ENCODE assay signal across 13 mouse cellular contexts in the genomic region with DNA sequence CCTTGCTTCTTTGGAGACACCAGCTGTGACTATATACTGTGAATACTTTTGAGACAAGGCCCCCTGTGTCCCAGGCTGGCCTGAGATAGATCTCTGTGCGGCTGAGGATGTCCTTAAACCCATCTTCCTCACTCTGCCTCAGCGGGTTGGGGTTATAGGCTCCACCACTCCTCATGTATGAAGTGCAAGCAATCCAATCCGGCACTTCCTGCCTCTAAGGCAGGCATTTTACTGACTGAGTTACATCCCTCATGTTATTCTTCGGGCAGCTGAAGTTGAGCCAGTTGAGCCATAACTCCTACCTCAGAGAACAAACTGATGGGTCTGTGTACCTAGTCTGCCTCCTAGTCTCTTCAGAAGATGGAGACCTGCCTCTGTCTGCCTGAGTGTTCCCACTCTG. TPM values are rescaled to one million over a fixed set of nuclear protein-coding genes. Genes with fewer than 3 reads are reported as not detected.
DNase-seq lines count a peak whose midpoint lies in the region; ATAC-seq and TF ChIP-seq lines count a peak whose summit lies in the region.
"Had no signal": no experiment of that assay in that cellular context is flagged by ENCODE, and none has a peak within 500 bp of the region (broad histone marks: within the 10 kb centered on the region; RNA-seq: fewer than 3 reads in every experiment).

No protein-coding gene starts in this region.

- H3K9me3 ChIP-seq in lung, embryonic 16.5 days (ENCODE audit: control insufficient read depth, low read length): no peaks in the 10 kb centered on the region
- H3K9me3 ChIP-seq in forebrain, embryonic 16.5 days (ENCODE audit: control insufficient read depth, low read length): no peaks in the 10 kb centered on the region
- H3K9me3 ChIP-seq in limb, embryonic 10.5 days (replicated peaks): no peaks in the 10 kb centered on the region
- H3K9me3 ChIP-seq in stomach, postnatal 0 days (ENCODE audit: control insufficient read depth, low read length): no peaks in the 10 kb centered on the region
- H3K9me3 ChIP-seq: heart, embryonic 15.5 days had no signal

- peak overlapping the region; percentile 74 for H3K27ac ChIP-seq in lung, embryonic 16.5 days (ENCODE audit: low read length)
- no peak overlapping the region for H3K27ac ChIP-seq in forebrain, embryonic 16.5 days (ENCODE audit: low read length)
- no peak overlapping the region for H3K27ac ChIP-seq in limb, embryonic 10.5 days
- H3K27ac ChIP-seq in stomach, postnatal 0 days (replicated peaks): 0 out of 2 replicates have a peak overlapping the region, but pooled peaks have one; percentile 24
- H3K27ac ChIP-seq: heart, embryonic 15.5 days had no signal

- WGBS in lung, embryonic 16.5 days: 41% methylated on average over 4 of the region's 4 CpGs
- WGBS in forebrain, embryonic 16.5 days: 60% methylated on average over 4 of the region's 4 CpGs
- WGBS in limb, embryonic 10.5 days: 55% methylated on average over 4 of the region's 4 CpGs
- WGBS in stomach, postnatal 0 days: 54% methylated on average over 4 of the region's 4 CpGs

- TF ChIP-seq CTCF in stomach, postnatal 0 days (IDR thresholded peaks at IDR 0.05; ENCODE audit: low read depth): no peak

- H3K27me3 ChIP-seq in lung, embryonic 16.5 days (ENCODE audit: control insufficient read depth, insufficient read depth, low read depth, low read length): no peaks in the 10 kb centered on the region
- no peaks in the 10 kb centered on the region for H3K27me3 ChIP-seq in forebrain, embryonic 16.5 days (replicated peaks; ENCODE audit: control insufficient read depth, insufficient read depth, low read length)
- peaks cover 45% of the 10 kb centered on the region for H3K27me3 ChIP-seq in limb, embryonic 10.5 days (ENCODE audit: low read depth, poor library complexity, severe bottlenecking)
- H3K27me3 ChIP-seq in stomach, postnatal 0 days (ENCODE audit: control insufficient read depth, insufficient read depth, low read length): no peaks in the 10 kb centered on the region
- H3K27me3 ChIP-seq: heart, embryonic 15.5 days had no signal

- H3K4me2 ChIP-seq in lung, embryonic 16.5 days (ENCODE audit: low read depth, low read length): no peak overlapping the region
- H3K4me2 ChIP-seq in forebrain, embryonic 16.5 days (ENCODE audit: low read length): peak overlapping the region; percentile 78; the same call in 1 of the 2 replicates
- no peak overlapping the region for H3K4me2 ChIP-seq in stomach, postnatal 0 days (replicated peaks; ENCODE audit: low read depth)

- peak overlapping the region; percentile 25; the same call in 1 of the 2 replicates for H3K9ac ChIP-seq in lung, embryonic 16.5 days (ENCODE audit: low read length)
- H3K9ac ChIP-seq in forebrain, embryonic 16.5 days (replicated peaks; ENCODE audit: low read depth, low read length): no peak overlapping the region
- no peak overlapping the region for H3K9ac ChIP-seq in stomach, postnatal 0 days (ENCODE audit: low read length)
- H3K9ac ChIP-seq: heart, embryonic 15.5 days had no signal

- H3K36me3 ChIP-seq in lung, embryonic 16.5 days (ENCODE audit: control insufficient read depth, insufficient read depth, low read length): no peaks in the 10 kb centered on the region
- no peaks in the 10 kb centered on the region for H3K36me3 ChIP-seq in forebrain, embryonic 16.5 days (ENCODE audit: control insufficient read depth, insufficient read depth)
- no peaks in the 10 kb centered on the region for H3K36me3 ChIP-seq in limb, embryonic 10.5 days
- H3K36me3 ChIP-seq in stomach, postnatal 0 days (ENCODE audit: control insufficient read depth, insufficient read depth, low read length): no peaks in the 10 kb centered on the region
- H3K36me3 ChIP-seq: heart, embryonic 15.5 days had no signal

- H3K4me3 ChIP-seq in lung, embryonic 16.5 days (ENCODE audit: low read length): no peak overlapping the region
- no peak overlapping the region for H3K4me3 ChIP-seq in forebrain, embryonic 16.5 days (replicated peaks; ENCODE audit: low read length)
- peak overlapping the region; percentile 59; the same call in 1 of the 2 replicates for H3K4me3 ChIP-seq in limb, embryonic 10.5 days
- H3K4me3 ChIP-seq in stomach, postnatal 0 days (ENCODE audit: low read depth, low read length): no peak overlapping the region

- DNase-seq in lung, postnatal 4 days: no peak
- no peak for DNase-seq in limb, embryonic 10.5 days (ENCODE audit: low spot score)
- DNase-seq in stomach, postnatal 0 days (ENCODE audit: low spot score): no peak
- no peak for DNase-seq in cerebellum, postnatal 36 days
- DNase-seq in layer of hippocampus, adult 18-20 months (ENCODE audit: low spot score in 2 of 2): no peak
- DNase-seq: adrenal gland, adult 2 months; cerebellum, adult 11-12 months; liver; thymus, postnatal 25 days had no signal

- TF ChIP-seq EP300 in stomach, postnatal 0 days (optimal IDR thresholded peaks at IDR 0.05): no peak

- H3K4me1 ChIP-seq in lung, embryonic 16.5 days (replicated peaks; ENCODE audit: control insufficient read depth, insufficient read depth, low read length): peaks cover 22% of the 10 kb centered on the region
- peaks cover 23% of the 10 kb centered on the region for H3K4me1 ChIP-seq in forebrain, embryonic 16.5 days (replicated peaks; ENCODE audit: control insufficient read depth, insufficient read depth, low read length)
- H3K4me1 ChIP-seq in limb, embryonic 10.5 days: peaks cover 48% of the 10 kb centered on the region
- H3K4me1 ChIP-seq in stomach, postnatal 0 days (replicated peaks; ENCODE audit: control insufficient read depth, insufficient read depth): peaks cover 6% of the 10 kb centered on the region

- ATAC-seq in lung, embryonic 16.5 days (ENCODE audit: low read depth): no peak
- no peak for ATAC-seq in forebrain, embryonic 16.5 days
- ATAC-seq in stomach, postnatal 0 days (ENCODE audit: low FRiP score, low TSS enrichment): no peak

RNA-seq across cellular contexts. Expression of a gene that starts 1.1 kb away (rescaled TPM):
- 4.4 and 5.1 TPM in 2 replicates for polyA plus RNA-seq in lung, embryonic 16.5 days (2015; fragmentation: Nextera tagmentation; extraction: Ambion mirVana)
- 3.8 and 4.3 TPM in 2 replicates for polyA plus RNA-seq in forebrain, embryonic 16.5 days (2015; fragmentation: Nextera tagmentation; extraction: Ambion mirVana)
- 0.65 and 1.4 TPM in 2 replicates for polyA plus RNA-seq in limb, embryonic 10.5 days (2016; fragmentation: Nextera tagmentation; extraction: Ambion mirVana)
- 6.3 and 6.8 TPM in 2 replicates for polyA plus RNA-seq in stomach, postnatal 0 days (2015; fragmentation: Nextera tagmentation; extraction: Ambion mirVana)
- total RNA-seq in layer of hippocampus, adult 18-20 months (2021): 1 to 10 TPM; 2.6 to 3.3 TPM
- total RNA-seq: monocyte, adult 5-6 weeks had no signal

RNA-seq across cellular contexts. Expression of a gene that starts 25.1 kb away (rescaled TPM):
- 437 and 492 TPM in 2 replicates for polyA plus RNA-seq in lung, embryonic 16.5 days (2015; fragmentation: Nextera tagmentation; extraction: Ambion mirVana)
- 230 and 256 TPM in 2 replicates for polyA plus RNA-seq in forebrain, embryonic 16.5 days (2015; fragmentation: Nextera tagmentation; extraction: Ambion mirVana)
- 635 and 653 TPM in 2 replicates for polyA plus RNA-seq in limb, embryonic 10.5 days (2016; fragmentation: Nextera tagmentation; extraction: Ambion mirVana)
- polyA plus RNA-seq in stomach, postnatal 0 days (2015; fragmentation: Nextera tagmentation; extraction: Ambion mirVana): 146 and 158 TPM in 2 replicates
- 10 to 100 TPM; 23.3 to 23.9 TPM for total RNA-seq in layer of hippocampus, adult 18-20 months (2021)

Comparison
In these comparisons a context has a peak if more than half of its experiments do, and no peak if none do; other contexts are left out.
1. H3K27ac ChIP-seq: peak in lung, embryonic 16.5 days (single experiment) and stomach, postnatal 0 days (single experiment); none in forebrain, embryonic 16.5 days (single experiment) and limb, embryonic 10.5 days (single experiment).